Mouse (Mus musculus) adipocyte (in vitro differentiated cells): ENCODE measurements at regions not wholly inside any gene's neighbourhood (a gene's known extent, or its start where the extent isn't known, plus 50 kb on each side); places are given as distances from the start of the nearest gene placed in this dataset.
A peak's percentile ranks its signal among the peaks of the same experiment; 100 is the strongest.

Experiments used
- DNase-seq: peaks from one replicate; pipeline ENCODE4 v3.0.0-alpha.2; 2016; ENCODE audit warnings: low spot score

DNA sequence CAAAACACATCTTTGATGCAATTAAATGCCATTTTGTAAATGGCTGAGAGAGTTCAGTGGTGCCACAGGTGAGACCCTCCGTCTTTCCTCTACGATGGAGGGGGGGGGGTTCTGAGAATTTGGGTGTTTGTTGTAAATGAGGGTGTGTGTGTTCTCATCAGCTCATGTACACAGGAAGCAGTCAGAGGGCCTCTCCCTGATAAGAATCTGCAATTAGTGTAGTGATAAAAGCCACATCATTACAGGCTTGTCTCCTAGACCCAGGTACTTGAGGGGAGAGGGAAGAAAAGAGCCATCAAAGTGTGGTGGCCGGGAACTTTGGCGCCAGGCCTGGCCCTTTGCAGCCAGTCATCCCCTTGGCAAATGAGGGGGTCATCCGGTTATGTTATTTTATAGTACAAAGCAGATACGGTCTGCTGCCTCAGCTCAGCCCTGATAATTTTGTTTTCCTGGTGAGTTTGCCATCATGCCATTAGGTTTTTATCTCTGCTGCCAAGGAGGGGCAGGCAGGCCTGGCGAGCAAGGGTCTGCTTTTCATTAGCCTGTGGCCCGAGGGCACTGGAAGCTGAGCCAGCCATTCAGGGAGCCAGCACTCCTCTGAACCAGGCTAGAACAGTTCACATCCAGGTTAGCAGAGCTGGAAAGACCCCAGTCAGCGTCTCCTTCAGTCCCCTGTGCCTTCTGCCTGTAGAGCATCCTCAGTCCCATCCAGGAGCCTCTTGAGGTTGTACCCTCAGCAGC lies 59.7 kb downstream of the H2al1j start:
- DNase-seq, result no peak

DNA sequence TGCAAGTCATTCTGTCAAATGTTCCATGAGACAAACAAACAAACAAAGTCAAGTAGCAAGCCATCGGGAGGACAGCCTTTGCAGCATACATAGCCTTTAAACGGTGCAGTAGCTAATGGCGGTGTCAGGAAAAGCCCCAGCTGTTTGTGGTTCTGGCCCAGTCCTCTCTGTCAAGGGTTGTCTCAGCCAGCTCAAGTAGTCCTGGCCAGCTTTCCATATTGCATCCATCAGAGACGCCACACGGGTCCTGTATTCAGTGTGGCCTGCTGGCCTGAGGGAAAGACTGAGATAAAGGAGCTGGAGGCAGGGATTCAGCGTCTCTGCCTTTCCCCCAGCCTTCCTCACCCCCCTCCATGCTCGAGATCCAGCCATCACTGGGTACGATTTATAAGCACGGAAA lies 61.2 kb downstream of the H2al1j start:
- no peak for DNase-seq

DNA sequence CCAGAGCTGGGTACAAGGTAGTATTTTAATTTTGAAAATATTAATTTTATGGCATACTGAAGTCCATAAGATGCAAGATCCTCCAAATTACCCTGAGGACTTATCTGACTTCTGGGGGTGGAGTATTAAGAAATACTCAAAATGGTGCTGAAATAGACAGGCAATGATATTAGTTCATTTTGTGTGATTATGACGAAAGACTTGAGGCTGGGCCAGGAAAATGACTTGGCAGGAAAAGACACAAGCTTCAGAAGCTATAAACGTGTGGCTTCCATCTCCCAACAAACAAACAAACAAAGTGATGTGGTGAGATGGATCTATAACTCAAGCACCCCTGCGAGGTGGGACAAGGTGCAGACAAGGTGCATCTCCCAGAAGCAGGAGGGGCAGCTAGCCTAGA lies 72.8 kb downstream of the H2al1j start:
- DNase-seq, result peak; percentile 79

DNA sequence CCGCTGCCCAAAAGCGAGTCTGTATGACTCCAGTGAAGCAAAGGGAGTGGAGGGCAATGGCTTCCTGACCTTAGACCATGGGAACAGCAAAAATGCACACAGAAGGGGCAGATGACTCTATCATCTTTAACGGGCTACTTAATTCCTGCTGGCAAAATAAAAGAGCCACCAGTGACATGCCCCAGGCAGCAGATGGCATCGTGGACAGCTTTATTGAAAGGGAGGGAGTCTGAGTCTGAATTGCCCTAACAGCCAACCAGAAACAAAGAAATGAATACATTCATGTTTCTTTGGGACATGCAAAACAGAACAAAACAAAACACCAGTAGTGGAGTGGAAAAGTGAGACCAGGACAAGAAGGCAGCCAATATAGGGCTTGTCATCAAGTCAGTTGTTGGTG lies 76.7 kb downstream of the H2al1j start:
- DNase-seq, result peak; percentile 66

DNA sequence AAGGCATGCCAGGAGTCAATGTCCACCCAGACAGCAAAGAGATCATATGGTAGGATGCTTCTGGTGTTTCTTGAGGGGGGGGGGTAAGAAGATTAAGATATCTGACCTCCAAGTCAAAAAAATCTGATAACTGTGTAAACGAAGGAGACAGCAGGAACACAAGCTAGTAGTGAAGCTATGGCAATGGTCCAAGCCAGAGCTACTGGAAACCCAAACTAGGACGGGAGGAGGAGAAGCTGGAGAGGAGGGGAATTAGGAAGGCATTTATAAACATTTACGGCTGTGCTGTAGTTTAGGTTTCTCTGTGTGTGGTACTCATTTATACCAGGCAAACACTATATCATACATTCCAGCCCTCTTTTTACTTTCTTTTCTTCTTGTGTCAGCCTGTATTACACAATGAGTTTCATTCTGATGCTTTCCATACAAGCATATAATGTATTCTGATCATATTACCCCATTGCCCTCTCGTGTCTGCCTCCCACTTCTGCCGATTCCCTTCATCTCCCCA lies 84.7 kb downstream of the H2al1j start:
- no peak for DNase-seq

DNA sequence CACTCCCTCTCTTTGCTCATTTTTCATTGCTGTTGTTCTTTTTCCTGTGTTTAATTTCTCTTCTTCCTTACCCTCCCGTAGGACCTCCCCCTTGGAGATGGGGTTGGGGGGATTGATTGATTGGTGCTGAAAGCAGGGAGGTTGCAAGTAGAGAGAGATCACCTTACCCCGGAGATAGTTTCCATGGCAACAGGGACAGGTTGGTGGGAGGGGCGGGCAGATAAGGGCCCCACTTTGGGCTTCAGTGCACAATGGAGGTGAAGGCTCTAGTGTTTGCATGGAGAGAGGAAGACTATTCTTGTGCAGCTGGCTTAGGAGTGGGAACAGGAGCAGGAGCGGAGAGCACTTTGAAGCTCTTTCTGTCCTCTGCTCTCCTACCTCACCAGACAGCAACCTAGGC lies 88.0 kb downstream of the H2al1j start:
- no peak for DNase-seq

DNA sequence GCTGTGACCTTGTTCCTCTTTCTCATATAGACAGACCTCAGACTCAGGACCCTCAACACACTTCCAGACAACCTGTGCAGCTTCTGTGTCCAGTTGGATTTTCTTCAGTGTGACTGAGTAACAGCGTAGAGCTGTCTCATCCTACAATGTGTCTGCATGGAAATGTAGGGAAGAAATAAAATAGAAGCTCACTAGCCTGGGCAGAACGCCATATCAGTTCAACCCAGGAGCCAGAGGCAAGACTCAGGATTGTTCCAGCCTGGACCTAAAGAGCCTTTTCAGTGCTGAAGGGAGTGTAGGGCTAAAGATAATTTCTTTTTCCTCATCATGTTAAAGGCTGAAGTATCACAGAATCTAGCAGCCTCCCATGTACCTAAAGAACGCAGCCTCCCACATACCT lies 88.9 kb downstream of the H2al1j start:
- DNase-seq, result no peak

DNA sequence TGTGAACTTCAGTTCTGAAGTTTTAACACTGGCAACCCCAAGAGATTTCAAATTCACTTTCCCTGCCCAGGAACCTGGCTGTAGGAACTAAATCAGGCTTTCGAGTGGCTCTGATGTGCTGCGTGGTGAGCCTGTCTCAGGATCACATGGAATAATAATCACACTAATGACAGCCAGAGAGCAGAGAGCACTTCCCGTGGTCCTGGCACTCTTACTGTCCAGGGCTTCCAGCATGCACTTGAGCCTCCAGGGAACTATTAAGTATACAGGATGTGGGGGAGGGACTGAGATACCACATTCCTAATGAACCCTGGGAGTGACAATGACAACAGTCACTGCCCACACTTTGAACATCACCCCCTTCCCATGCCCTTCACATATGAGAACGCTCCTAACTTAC lies 90.2 kb downstream of the H2al1j start:
- DNase-seq, result no peak

DNA sequence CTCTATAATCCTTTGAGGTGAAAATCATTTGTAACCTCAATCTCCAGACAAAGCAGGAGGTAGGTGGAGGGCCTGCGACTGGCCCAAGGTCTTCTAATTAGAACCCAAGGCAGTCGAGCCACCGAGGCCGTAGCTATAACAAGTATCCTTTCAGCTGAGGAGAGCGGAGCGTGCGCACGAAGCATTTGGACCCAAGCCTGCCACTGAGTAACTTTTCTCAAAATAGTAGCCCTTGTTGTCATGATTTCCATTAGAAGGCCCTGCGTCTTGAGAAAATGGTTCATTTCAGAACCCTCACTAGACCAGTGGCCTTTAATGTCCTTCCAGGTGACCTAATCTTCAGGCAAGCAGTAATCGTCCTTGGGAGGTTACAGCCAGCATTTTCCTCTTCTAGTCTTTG lies 90.6 kb downstream of the H2al1j start:
- DNase-seq, result no peak

DNA sequence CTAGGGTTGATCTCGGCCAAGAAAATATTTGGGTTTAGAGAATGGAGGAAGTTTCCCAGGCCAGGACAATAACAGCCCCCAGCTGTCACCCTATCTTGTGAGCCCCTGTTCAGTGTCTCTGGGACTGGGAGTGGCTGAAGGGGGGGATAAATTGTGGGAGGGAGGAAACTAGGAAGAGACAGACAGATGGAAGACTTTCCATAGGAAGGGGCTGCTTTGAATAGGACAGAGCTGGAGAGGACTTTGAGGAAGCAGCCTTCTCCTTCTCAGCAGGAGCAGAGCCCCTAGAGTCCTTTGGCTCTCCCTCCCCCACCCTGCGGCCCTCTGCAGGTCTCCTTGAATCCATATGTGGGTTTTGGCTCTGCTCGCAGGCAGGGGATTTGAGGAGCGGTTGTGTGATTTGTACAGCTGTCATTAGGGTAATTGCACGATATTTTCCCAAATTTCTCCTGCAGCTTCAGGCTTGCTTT lies 91.6 kb downstream of the H2al1j start:
- DNase-seq, result no peak

DNA sequence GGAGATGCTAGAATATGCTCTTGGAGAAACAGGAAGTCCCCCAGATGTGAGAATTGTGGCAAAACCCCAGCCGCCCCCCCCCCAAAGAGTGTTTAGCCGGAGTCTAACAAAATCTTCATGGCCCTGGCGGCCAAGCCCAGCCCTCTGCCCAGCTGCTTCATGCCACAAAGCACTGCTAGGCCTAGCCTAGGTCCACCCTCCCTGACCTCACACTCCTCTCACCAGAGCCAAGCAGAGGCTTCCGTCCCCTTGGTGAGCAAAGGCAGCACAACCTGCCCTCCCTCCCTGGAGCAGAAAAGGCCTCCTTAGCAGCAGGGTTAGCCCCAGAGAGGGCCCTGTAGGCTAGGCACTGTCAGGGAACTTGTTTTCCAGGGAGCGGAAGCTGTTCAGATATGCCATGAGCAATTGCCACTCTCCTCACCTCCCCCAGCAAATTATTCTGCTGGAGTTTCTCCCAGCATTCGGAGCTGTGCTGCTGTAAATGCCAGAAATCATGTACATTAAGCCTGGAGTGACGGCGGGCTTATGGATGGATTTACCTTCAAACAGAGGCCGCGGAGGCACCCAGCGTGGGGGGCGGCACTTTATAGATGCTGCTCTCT lies 104.9 kb downstream of the H2al1j start:
- no peak for DNase-seq

DNA sequence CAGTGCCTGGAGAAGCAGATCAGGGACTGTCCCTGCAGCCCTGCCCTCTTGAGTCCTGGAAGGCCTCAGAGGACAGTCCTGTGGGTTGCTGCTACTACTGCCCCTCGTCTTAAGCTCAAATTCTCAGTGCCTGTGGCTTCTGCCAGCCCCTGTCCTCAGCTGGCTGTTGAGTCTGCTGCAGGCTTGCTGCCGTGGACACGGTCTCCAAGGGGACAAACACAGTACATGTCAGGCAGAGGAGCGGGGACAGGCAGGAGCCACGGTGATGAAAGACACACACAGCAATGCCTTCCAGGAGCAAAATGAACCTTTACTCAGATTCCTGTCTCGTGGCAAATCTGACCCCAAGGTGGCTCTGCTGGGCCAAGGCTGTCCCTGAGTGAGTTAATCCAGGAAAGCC lies 107.7 kb downstream of the H2al1j start:
- DNase-seq, result peak; percentile 54

DNA sequence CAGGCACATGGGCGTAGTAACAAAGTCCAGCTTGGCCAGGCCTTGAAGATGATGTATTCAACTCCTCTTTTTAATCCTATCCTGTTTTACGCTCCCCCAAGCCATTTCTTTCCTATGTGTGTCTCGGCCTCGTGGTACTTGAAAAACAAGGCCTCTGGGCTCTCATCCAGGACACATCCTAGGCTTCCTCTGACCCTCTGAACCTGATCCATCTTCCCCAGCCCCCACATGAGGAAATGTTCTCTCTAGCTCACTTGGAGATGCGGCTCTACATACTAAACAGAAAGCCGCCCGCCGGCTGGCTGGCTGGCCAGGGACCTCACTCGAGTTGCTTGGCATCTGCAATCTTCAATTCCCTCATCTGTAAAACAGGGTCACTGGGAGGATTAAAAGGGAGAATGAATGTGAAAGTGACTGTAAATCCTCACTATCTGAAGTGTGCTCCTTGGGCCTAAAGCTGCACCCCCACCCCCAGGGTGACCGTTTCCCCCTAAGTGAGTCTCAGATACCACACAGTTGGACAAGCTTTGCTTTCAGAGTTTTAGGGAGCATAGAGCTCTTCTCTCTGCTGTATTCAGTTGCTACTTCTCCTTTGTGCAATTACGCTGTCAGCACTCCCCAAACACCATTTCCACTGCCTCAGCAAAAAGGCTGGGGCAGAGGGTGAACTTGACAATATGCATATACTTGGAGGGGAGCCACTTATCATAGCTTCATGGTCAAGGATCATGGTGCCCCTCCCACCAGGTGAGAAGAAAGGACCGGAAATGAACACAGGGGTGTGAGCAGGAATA lies 109.7 kb downstream of the H2al1j start:
- DNase-seq, result no peak

DNA sequence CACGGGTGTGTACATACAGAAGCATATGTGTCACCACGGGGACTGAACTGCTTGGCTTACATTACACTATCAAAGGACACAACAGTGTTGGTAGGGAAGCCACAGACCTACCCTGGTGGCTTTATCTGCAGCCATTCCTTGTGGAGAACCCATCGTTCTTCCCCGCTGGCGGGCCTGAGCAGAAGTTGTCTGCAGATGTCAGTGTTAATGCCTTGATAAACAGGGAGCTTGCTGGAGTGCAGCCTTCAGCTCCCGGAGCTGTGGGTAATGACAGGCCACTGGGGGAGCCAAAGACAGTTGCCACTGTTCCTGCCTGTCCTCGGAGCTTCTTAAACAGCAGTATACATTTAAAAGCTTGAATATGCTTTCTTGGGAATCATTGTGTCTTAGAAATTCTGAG lies 115.9 kb downstream of the H2al1j start:
- no peak for DNase-seq

DNA sequence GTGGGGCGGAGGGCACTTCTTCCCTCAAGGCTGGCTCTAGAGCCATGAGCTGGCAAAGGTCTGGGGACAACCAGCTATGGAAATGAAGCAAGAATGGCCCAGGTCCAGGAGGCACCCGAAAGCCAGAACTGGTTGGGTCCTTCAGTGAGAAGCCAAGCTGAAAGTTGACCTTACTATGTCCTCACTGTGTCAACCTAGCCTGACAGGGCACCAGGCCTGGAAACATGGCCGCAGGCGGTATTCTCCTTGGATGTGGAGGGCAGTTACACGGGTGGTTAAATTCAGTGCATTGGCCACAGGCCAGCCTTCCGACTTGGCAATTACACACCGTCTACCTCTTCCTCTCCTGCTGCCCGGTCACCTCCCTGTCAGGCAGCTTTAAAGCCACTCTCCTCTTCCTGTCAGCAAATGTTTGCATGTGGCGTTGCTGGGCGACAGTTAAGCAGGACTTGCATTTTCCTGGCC lies 116.7 kb downstream of the H2al1j start:
- peak; percentile 60 for DNase-seq

DNA sequence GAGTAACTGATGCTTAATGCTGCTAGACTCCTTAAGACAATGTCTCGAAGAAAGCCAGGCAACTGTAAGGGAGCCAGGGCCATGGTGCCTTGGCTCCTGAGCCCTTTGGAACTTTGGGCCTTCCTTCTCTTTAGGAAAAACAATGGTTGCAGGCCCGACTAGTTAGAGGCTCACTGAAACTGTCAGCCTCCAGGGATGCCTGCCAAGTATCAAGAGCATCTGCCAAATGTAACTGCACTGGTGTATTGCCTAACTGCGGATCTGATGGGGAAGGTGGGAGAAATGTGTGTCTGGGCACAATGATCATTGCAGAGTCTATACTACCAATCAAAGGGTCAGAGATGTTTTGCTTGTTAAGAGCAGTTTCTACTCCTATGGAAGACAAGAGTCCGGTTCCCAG lies 121.1 kb downstream of the H2al1j start:
- peak; percentile 83 for DNase-seq

DNA sequence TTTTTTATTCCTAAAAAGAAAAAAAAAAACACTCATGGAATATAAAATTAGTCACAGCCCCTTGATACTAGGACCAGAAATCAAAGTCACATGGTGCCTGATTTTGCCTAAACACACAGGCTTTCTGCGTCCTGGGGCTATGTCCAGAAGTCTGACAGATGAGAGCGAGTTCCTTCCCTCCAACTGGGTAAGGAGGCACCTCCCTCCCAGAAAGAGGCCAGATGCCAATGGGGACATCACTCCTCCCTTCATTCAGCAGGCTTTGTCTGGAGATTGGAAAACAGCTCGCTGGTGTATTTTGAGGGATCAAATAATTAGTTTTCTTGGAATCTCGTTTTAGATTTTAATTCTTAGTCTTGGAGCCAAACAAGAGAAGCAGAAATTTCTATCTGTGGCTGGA lies 130.9 kb downstream of the H2al1j start:
- DNase-seq, result peak; percentile 92

DNA sequence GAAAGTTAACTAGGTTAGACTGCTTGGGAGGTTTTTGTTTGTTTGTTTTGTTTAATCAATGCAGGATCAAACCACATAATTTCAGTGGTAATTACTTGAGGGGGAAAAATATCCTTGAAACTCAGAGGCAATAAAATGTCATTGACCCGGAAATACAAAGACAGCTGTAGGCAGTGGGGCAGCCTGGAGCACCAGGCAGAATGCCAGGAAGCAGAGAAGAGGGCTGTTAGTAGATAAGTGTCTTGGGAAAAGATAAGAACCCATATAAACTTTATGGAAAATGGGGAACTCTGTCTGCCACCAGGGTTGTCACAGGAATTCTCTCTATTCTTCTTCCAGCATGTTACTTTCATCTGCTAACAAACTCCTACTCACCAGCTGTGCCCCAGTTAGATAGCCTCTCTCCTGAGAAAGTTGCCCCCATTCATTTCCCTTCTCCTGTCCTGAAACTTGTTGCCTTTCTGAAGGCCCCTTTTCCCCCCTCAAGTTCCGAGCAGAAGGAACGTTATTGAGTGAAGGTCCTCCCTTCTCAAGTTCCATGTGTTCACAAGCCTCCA lies 136.4 kb downstream of the H2al1j start:
- DNase-seq, result no peak

DNA sequence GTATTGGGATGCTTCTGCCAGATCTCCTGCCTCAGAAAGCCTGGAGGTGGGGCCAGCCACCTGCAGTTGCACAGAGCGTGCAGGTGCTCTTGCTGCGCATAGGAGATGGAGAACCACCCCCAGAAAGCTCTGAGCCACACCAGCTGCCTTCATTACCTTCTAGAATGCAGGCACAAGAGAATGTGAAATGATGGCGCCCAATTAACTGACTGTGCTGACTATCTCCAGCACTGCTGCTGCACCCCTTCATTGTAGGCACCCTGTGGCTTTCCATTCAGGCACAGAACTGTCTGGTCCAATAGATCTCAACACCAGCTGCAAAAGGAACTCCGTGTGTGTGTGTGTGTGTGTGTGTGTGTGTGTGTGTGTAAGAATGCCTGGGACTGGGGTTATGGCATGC lies 138.6 kb downstream of the H2al1j start:
- no peak for DNase-seq

DNA sequence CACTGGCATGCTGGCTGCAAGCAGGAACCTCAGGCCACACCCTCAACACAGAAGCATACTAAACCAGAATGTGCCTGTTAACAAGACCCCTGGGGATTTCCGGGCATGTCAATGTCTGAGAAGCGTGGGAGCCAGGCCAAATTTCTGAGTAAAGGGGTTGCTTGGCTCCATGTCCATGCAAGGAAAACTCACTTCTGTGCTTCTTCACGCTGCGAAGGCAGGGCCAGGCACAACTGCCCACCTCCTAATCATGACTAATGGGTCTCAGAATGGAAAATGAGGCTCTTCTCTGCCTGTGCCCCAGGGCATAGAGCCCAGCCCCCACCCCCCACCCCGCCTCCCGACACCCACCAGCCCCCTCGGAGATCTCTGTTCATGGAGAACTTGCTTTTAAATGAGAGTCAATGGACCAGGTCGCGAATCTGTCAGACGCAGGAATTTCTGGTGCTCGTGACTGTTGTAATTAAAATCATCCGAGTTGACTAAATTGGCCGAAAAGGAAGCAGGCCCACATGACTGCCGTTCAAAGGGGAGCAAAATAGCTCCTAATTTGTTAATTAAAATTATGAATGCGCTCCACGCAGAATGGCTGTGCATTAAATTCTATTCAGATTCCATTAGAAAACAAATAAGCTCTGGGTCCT lies 152.2 kb downstream of the H2al1j start:
- DNase-seq, result no peak

DNA sequence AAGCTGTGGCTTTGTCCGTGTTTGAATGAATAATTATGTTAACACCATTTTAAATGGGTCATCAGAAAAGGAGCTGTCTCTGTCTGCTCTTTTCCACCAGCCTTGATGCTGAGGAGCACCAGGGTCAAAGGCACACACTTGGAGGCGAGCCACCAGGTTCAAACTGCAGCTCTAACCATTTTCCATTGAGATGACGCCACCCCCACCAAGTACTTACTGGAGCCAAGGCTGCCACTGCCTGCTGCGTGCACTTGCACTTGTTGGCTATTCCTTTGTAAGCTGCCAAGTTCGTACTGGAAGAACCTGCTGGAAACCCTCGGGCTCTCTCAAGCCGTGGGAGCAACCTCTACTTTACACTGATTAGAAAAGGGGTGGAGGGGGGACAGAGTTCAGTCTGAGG lies 154.5 kb downstream of the H2al1j start:
- peak; percentile 28 for DNase-seq

DNA sequence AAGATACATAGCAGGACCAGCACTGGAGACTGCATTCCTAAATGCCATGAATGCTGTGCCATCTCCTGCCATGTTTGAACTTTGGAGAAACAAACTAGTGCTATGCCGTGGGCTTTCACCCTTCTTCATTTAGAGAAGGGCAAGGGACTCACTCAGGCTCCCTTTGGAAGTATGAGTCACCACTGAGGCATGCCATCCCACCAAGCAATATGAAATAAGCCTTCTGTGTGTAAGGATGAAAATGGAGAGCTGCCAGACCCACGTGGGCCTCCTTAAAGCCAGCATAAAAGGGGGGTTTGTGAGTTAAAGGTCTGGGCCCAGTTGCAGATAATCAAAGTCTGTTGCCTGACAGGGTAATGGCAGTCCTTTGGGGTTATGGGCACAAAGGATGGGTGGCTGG lies 159.0 kb downstream of the H2al1j start:
- DNase-seq, result no peak
